Mouse (Mus musculus): ENCODE measurements at regions not wholly inside any gene's neighbourhood (a gene's known extent, or its start where the extent isn't known, plus 50 kb on each side); places are given as distances from the start of the nearest gene placed in this dataset.
"Not testable (repeated sequence)": the region's sequence is repeated elsewhere in the genome, so short reads cannot be mapped to it uniquely, and the experiment has no call there.

DNA sequence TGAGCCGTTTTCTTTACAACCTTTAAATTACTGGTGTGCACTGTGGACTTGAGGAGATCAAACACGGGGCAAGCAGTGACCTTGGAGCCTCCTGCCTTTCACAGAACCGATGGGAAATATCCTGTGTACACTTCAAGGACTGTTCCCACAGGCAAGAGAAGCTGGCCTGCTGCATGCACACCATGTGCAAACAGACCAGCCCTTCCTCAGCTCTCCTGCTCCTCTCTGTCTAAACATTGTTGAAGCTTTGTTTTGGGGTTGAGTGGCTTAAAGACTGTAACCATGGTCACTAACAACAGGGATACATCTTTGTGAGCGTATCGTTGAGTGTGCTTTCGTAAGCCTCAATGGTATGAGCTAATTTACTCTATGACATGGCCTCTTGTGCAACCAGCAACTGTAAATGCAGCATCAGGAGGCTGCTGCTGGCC lies 50.2 kb upstream of the Agps start:
- no peak for DNase-seq (ENCODE audit: low spot score in 2 of 2)

DNA sequence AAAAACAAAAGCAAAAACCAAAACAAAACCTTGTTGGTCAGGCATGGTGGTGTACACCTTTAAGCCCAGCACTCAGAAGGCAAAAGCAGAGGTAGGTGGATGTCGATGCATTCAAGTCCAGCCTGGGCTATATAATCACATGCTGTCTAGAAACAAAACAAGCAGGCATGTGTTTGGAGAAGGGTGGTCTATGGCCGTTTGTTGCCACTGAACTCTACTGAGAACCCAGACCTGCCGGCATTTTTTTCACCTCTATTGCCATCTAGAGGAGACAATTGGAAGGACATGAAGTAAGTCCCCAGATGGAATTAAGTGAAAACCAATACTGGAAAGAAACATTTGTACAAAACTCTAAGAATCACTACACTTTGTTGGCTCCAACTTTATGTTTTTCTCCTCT lies 50.9 kb upstream of the Agps start:
- DNase-seq (ENCODE audit: low spot score in 2 of 2), result no peak

DNA sequence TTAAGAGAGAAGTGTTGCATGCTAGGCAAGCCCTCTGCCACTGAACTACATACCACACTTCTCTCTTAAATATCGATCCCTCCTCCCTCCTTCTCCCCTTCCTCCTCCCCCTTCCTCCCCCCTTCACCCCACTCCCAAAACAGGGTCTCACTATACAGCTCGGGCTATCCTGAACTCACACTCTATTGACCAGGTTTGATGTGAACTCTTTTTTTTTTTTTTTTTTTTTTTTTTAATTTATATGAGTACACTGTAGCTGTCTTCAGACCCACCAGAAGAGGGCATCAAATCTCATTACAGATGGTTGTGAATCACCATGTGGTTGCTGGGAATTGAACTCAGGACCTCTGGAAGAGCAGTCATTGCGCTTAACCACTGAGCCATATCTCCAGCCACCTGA lies 53.3 kb upstream of the Agps start:
- DNase-seq (ENCODE audit: low spot score in 2 of 2), result not testable (repeated sequence)

DNA sequence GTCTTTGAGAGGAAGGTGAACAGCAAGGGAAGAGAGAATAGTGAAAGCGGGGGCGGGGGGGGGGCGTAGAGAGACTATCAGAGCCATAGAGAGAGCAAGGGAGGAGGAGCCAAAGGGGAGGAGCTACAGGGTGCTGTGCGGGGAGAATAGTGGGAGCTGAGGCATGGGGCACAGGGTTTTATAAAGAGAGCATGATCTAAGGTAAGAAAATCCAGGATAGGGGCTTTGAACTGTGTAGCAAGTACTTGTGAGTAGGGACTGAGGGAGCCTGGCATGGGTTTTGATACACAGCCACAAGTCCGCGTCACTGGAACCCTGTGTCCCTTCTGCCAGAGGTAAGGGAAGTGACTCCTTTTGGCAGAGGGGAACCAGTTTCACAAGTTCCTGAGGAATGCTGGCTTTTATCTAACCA lies 54.9 kb upstream of the Agps start:
- peak in 1 of 2 experiments; percentile 46 for DNase-seq (ENCODE audit: low spot score in 2 of 2)

- DNase-seq (ENCODE audit: low spot score in 2 of 2), result no peak
These were observed 55.4 kb upstream of the Agps start for GRCm38 (mm10) chr2:75776533-75776932.

DNA sequence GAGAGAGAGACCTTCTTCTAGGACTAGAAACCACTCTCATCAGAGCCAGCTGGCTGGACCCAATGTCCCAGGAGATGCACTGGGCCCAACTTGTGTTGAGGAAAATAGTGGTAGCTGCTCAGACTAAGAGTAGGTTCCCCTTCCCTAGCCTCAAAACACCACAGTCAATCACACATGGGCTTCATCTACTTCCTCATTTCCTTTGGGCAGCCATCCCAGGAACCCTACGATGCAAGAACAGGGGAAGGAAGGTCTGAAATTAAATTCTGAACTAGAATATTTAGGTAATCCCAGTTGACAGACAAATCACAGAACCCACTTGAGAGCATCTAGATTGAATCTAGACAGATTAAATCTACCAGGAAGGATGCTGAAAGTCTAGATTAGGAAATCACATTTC lies 56.8 kb upstream of the Agps start:
- DNase-seq (ENCODE audit: low spot score in 2 of 2), result no peak

- no peak for DNase-seq (ENCODE audit: low spot score in 2 of 2)
These were observed 58.5 kb upstream of the Agps start for GRCm38 (mm10) chr2:75773431-75773830.

- DNase-seq (ENCODE audit: low spot score in 2 of 2), result no peak
These were observed 59.6 kb upstream of the Agps start for GRCm38 (mm10) chr2:75772251-75772956.

GRCm38 (mm10) chr2:75770633-75771032 lies 61.3 kb upstream of the Agps start:
- no peak for DNase-seq (ENCODE audit: low spot score in 2 of 2)

DNA sequence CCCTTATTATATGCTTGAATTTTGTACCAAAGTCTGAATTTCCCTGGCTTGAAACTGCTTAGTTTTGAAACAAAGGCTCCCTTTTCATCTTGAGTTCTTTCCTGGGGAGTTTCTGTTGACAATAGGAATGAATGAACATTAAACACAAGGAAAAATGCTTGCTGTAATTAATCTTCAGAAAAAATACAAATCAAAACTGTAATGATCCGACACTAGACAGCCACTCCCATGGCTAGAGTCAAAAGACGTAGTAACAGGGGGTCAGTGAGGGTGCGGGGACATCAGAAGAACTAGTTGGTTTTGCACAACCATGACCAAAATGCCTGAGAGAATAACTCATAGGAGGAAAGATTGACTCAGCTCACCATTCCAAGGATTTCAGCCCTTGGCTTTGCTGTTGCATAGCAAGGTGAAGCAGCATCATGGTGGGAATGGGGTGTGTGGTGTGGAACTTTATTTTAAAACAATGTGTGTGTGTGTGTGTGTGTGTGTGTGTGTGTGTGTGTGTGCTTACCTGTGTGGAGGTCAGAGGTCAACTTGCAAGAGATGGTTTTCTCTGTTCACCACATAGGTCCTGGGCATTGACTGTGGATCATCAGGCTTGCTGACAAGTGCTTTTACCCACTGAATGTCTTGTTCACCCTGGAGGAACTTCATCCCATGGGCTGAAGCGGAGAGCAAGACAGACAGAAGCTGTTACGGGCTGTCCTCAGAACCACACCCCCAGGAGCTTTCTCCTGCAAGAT lies 63.2 kb upstream of the Agps start:
- DNase-seq (ENCODE audit: low spot score in 2 of 2), result no peak

- DNase-seq (ENCODE audit: low spot score in 2 of 2), result no peak
These were observed 63.6 kb upstream of the Nfe2l2 start for GRCm38 (mm10) chr2:75767871-75768558.

DNA sequence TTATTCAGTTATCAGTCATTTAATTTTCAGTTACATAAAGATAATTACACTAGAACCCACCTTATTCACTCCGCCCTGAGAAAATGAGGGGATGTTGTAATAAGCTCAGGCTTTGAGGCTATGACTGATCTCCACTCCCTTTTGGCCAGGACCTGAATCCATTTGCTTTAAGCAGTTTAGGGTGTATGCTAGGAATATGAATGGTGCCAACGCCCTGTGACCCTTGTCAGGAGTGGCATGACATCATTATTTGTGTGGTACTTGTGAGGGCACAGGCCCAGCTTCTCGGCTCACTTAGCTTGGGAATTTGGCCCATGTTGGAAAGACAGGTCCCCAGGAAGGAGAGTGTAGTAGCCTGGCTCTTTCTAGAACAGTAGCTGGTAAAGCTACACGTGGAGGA lies 61.0 kb upstream of the Nfe2l2 start:
- DNase-seq (ENCODE audit: low spot score in 2 of 2), result no peak

GRCm38 (mm10) chr2:75763252-75763651 lies 58.8 kb upstream of the Nfe2l2 start:
- no peak for DNase-seq (ENCODE audit: low spot score in 2 of 2)

- DNase-seq (ENCODE audit: low spot score in 2 of 2), result no peak
These were observed 57.6 kb upstream of the Nfe2l2 start for GRCm38 (mm10) chr2:75762030-75762429.

GRCm38 (mm10) chr2:75761626-75762025 lies 57.2 kb upstream of the Nfe2l2 start:
- no peak for DNase-seq (ENCODE audit: low spot score in 2 of 2)

GRCm38 (mm10) chr2:75759196-75759885 lies 54.9 kb upstream of the Nfe2l2 start:
- DNase-seq (ENCODE audit: low spot score in 2 of 2), result no peak

DNA sequence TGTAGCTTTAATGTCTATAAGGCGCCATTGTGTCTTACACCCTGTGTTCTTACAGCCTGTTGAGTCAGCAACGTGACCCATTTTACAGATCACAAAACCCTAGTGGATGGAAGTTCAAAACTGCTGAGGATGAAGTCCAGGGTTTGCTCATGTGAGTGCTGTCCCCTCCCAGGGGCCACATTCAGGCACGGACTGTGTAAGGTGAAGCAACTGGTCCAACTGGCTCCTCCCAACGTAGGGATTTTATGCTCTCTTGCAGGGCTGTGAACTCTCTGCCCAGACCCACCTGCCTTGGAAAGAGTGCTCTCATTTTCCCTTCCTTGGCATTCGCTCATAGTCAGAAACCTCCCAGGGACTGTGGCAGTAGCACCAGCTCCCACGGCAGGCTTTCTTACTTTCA lies 53.8 kb upstream of the Nfe2l2 start:
- DNase-seq (ENCODE audit: low spot score in 2 of 2), result no peak

DNA sequence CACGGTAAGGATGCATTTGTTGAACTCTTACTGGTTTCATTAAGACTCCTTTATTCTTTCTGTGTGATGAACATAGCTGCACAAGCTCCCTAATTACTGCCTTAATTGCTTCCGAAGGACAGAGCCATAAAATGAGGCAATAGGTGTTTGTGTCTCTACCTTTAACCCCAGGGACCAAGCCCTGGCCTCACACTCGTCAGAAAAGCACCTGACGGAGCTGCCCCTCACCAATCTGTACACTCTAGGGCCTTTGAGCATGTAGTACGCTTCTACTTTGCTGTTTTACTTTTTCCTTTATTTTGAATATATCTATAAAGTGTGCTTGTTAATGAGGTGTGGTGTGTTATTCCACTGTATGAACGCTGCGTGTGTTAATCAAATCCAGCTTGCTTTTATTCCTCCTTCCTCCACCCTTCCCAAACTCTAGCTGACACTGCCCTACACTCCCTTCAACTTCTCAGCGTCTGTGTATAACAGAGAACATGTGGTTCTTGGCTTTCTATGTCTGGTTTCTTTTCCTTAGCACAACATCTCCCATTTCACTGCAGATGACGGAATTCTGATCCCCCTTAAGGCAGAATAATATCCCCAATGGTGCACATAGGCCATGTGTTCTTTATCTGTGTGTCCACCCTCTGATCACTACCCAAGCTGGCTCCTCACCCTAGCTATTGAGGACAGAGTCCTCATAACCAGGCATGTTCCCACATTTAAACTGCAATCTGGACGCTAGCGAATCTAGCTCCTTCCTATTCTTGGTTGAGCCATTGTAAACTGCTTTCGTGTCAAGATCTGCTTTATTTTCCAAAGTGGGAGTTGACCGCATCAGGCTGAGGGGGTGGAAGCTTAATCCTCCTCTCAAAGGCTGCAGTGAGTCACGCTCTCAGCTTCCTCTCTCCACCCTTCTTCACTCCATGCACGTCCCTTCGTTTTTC lies 52.5 kb upstream of the Nfe2l2 start:
- DNase-seq (ENCODE audit: low spot score in 2 of 2), result no peak

GRCm38 (mm10) chr2:75754606-75755005 lies 50.2 kb upstream of the Nfe2l2 start:
- DNase-seq (ENCODE audit: low spot score in 2 of 2), result no peak

All from spleen, postnatal 10 days (tissue).